In genomic region chr1:185628401-185628800, GRCm38 (mm10) we compare ENCODE assay signal across 25 mouse cellular contexts.
DNase-seq lines count a peak whose midpoint lies in the region; ATAC-seq and TF ChIP-seq lines count a peak whose summit lies in the region.
"Had no signal": no experiment of that assay in that cellular context is flagged by ENCODE, and none has a peak within 500 bp of the region (broad histone marks: within the 10 kb centered on the region; RNA-seq: fewer than 3 reads in every experiment).

No protein-coding gene starts in this region.

- H3K4me3 ChIP-seq in lung, postnatal 0 days (ENCODE audit: low read depth, low read length), result no peak overlapping the region

- WGBS in lung, postnatal 0 days, result 45% methylated on average over 3 of the region's 3 CpGs

- TF ChIP-seq CTCF in lung, postnatal 0 days (IDR thresholded peaks at IDR 0.05), result no peak

- H3K9me3 ChIP-seq in lung, postnatal 0 days (ENCODE audit: low read length), result no peaks in the 10 kb centered on the region
- H3K9me3 ChIP-seq: G1E had no signal

- TF ChIP-seq EP300 in lung, postnatal 0 days (IDR thresholded peaks at IDR 0.05), result no peak

- no peaks in the 10 kb centered on the region for H3K4me1 ChIP-seq in lung, postnatal 0 days (ENCODE audit: insufficient read depth, low read depth, low read length)

- ATAC-seq in lung, postnatal 0 days, result no peak
- ATAC-seq: activated CD4-positive, CD25-positive, alpha-beta regulatory T cell, adult 4 months; CD4-positive, CD25-positive, alpha-beta regulatory T cell, adult 4 months; Patski had no signal

- no peak overlapping the region for H3K4me2 ChIP-seq in lung, postnatal 0 days (replicated peaks; ENCODE audit: low read depth, low read length)

- DNase-seq in heart, adult 11 months, result peak; percentile 61
- no peak for DNase-seq in heart, adult 8-10 months (ENCODE audit: low spot score)
- peak; percentile 9 for DNase-seq in ES-CJ7 (ENCODE audit: low read depth, low spot score)
- DNase-seq in R1 (ENCODE audit: low read depth, low spot score), result peak; percentile 66
- DNase-seq in brain, adult 2 months (ENCODE audit: low read depth, low spot score), result peak; percentile 9
- no peak for DNase-seq in gastrocnemius, postnatal 25 days
- no peak for DNase-seq in lung, adult 18-20 months
- DNase-seq in lung, postnatal 0 days (ENCODE audit: low spot score), result no peak
- DNase-seq: adrenal gland, adult 2 months; adrenal gland, adult 8-10 months; adrenal gland, postnatal 10 days; adrenal gland, postnatal 14 days; adrenal gland, postnatal 25 days; adrenal gland, postnatal 36 days; B cell, adult 2 months; cerebellum, adult 11 months; cerebellum, adult 11-12 months; cerebellum, adult 18-20 months; cerebellum, adult 2 months; cerebellum, adult 8-10 months had no signal

- H3K9ac ChIP-seq in lung, postnatal 0 days (replicated peaks; ENCODE audit: low read depth), result no peak overlapping the region

- no peaks in the 10 kb centered on the region for H3K27me3 ChIP-seq in lung, postnatal 0 days (replicated peaks; ENCODE audit: insufficient read depth, low read length)
- H3K27me3 ChIP-seq: CH12.LX, Patski had no signal

- no peaks in the 10 kb centered on the region for H3K36me3 ChIP-seq in lung, postnatal 0 days (ENCODE audit: insufficient read depth, low read length)
- H3K36me3 ChIP-seq: G1E had no signal

- no peak overlapping the region for H3K27ac ChIP-seq in lung, postnatal 0 days (ENCODE audit: low read length)

Comparison
In these comparisons a context has a peak if more than half of its experiments do, and no peak if none do; other contexts are left out.
1. DNase-seq: peak in heart, adult 11 months (single experiment), ES-CJ7 (single experiment), R1 (single experiment) and brain, adult 2 months (single experiment); none in heart, adult 8-10 months (single experiment), gastrocnemius, postnatal 25 days (single experiment), lung, adult 18-20 months (0 of 2) and lung, postnatal 0 days (single experiment).